Mouse (Mus musculus) embryonic fibroblast, embryonic 13.5 days (primary cell): Measurements from ENCODE around the gene 1810010D01Rik. TPM values are rescaled to one million over a fixed set of nuclear protein-coding genes. Genes with fewer than 3 reads are reported as not detected.

Source experiments
- H3K27ac ChIP-seq: 2 replicates; pipeline ENCODE4 v1.5.1; 2012; ENCODE audit warnings: low read length, control low read depth, inconsistent platforms; ENCODE audit not compliant: insufficient read depth
- H3K4me1 ChIP-seq: 2 replicates; pipeline ENCODE4 v1.6.1; 2011; ENCODE audit warnings: low read length; ENCODE audit not compliant: control insufficient read depth, insufficient read depth
- H3K4me3 ChIP-seq: 2 replicates; pipeline ENCODE4 v1.5.1; 2011; ENCODE audit warnings: mild to moderate bottlenecking, control low read depth, low read length; ENCODE audit not compliant: insufficient read depth
- CTCF ChIP-seq: IDR thresholded peaks from 2 replicates; pipeline ENCODE4 v1.5.1; 2011; ENCODE audit warnings: mild to moderate bottlenecking, control low read depth, low read length, moderate library complexity, borderline replicate concordance; ENCODE audit not compliant: insufficient read depth
- POLR2A ChIP-seq: IDR thresholded peaks from 2 replicates; pipeline ENCODE4 v1.6.1; 2011; ENCODE audit warnings: low read depth, mild to moderate bottlenecking, control low read depth, low read length, moderate library complexity
- polyA plus RNA-seq: library from polyadenylated mRNA; stranded (reverse); fragments of >200 nt; gene quantifications from 2 replicates; pipeline ENCODE4 v1.2.4, GENCODE M21; 2011; ENCODE audit warnings: low read depth; ENCODE audit not compliant: missing spikeins, insufficient read length

Gene 1810010D01Rik
- polyA plus RNA-seq, 1 experiment = not detected

DNA sequence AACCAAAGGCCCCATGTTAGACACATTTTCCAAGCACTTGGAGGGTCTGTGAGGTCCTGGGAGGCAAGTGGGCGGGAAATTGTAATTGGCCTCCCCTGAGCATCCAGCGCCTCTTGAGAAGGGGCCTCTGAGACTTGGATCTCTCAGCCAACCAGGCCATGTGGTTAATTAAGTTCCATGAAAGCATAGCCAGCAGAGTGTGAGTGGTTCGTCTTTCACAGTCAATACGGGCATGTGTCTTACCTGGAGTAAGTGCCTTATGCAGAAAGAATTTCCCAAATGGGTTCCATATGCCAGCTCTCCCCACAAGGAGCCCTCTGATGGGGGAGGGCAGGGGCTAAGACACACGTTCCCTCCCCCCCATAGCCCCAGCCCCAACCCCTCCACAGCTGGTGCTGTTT is 28.2 kb downstream of the 1810010D01Rik start:
- Histone ChIP-seq H3K4me3 (no peak overlapping the region), H3K27ac (no peak overlapping the region), H3K4me1 (no peaks in the 10 kb centered on the region)
- TF ChIP-seq POLR2A (no peak), CTCF (no peak)

DNA sequence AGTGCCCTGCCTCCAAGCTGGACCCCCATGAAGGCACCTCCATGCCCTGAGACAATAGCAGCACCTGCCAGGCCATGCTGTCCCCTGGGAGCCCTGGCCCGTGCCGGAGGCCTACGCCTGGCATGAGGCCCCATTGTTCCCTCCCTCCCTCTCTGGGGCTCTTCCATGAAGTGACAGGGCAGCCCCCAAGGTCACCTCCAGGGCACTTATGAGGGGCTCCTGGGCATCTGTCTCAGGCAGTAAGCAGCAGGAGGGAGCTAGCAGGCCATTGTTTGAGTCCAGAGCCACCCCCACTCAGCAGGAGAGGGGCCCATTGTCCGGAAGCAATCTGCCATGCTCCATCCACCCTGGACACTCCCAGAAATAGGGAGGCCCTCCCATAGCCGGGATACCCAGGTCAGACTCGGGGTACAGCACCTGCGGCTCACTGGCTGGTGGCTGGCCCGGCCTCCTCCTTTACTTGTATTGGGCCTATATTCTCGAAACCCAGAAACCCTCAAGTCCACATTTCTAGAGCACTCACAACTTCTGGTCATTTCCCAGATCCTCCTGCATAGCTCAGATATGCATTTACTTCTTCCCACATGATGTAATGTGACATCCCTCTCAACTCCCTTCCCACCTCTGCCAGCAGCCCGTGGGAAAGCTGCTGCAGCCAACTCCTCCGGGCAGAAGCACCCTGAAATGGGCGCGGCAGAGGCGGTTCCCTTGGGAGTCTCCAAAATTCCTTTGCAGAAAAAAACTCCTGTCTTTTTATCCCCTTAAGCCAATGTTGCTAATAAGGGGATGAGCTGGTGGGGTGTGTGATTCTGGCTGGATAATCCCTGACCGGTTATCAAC is 30.9 kb downstream of the 1810010D01Rik start:
- TF ChIP-seq POLR2A (no peak), CTCF (no peak)
- Histone ChIP-seq H3K27ac (no peak overlapping the region), H3K4me3 (no peak overlapping the region), H3K4me1 (no peaks in the 10 kb centered on the region)

GRCm38 (mm10) chr7:145173563-145173962 is 34.4 kb downstream of the 1810010D01Rik start:
- no peak overlapping the region for H3K27ac ChIP-seq
- TF ChIP-seq POLR2A (no peak), CTCF (no peak)

GRCm38 (mm10) chr7:145173116-145173515 is 34.8 kb downstream of the 1810010D01Rik start:
- TF ChIP-seq CTCF (no peak), POLR2A (no peak)
- Histone ChIP-seq H3K27ac (no peak overlapping the region), H3K4me1 (no peaks in the 10 kb centered on the region), H3K4me3 (no peak overlapping the region)

More at GRCm38 (mm10) chr7:145173563-145173962, 34.4 kb downstream of the 1810010D01Rik start:
- no peaks in the 10 kb centered on the region for H3K4me1 ChIP-seq
- H3K4me3 ChIP-seq = no peak overlapping the region

DNA sequence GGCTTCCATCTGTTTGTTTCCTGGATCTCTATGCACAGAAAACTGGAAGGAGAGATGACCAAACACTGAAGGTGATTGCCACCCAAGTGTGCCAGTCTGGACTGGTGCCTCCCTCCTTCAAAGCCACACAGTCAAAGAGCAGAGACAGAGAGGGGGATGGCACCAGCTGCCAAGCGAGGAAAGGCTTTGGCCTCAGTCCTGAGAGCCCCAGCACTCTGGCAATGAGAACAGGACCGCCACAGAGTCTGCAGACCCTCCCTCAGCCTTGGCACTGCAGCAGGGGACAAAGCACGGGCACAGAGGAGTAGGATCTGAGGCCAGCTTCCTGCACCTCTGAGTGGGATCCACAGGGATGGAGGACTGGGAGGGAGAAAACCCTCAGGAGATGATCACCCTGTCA is 38.2 kb downstream of the 1810010D01Rik start:
- Histone ChIP-seq H3K4me3 (no peak overlapping the region), H3K27ac (no peak overlapping the region), H3K4me1 (no peaks in the 10 kb centered on the region)
- no peak for TF ChIP-seq CTCF
- TF ChIP-seq POLR2A = no peak

- no peaks in the 10 kb centered on the region for H3K4me1 ChIP-seq
- H3K27ac ChIP-seq = no peak overlapping the region
- H3K4me3 ChIP-seq = no peak overlapping the region
- no peak for TF ChIP-seq POLR2A
- TF ChIP-seq CTCF = no peak
These were observed 48.4 kb downstream of the 1810010D01Rik start for GRCm38 (mm10) chr7:145159283-145160240.

Other genes with a start within 250 kb of the 1810010D01Rik start
- gene Tpcn2, start 75.9 kb upstream of the 1810010D01Rik start, polyA plus RNA-seq = 22.1 and 23.8 TPM in 2 replicates
- gene Mrgprf, start 92.7 kb upstream of the 1810010D01Rik start, polyA plus RNA-seq = 33.0 and 38.2 TPM in 2 replicates
- gene Mrgprd, start 106.7 kb upstream of the 1810010D01Rik start, polyA plus RNA-seq = not detected in 2 replicates